Mouse (Mus musculus): Measurements from ENCODE around the gene Gnaq. TPM values are rescaled to one million over a fixed set of nuclear protein-coding genes. Genes with fewer than 3 reads are reported as not detected.
"Not testable (repeated sequence)": the region's sequence is repeated elsewhere in the genome, so short reads cannot be mapped to it uniquely, and the experiment has no call there.

Gnaq gene
- total RNA-seq (2021) = 10 to 100 TPM; 52.6 to 61.1 TPM
- long read RNA-seq, experiment 1, full-length matches to known transcripts = 1 of 8 reads
- long read RNA-seq, experiment 1, partial matches to known transcripts = 0 of 8 reads
- long read RNA-seq, experiment 1, other reads (novel, unspliced or antisense) = 7 of 8 reads
- long read RNA-seq, experiment 2, full-length matches to known transcripts = 1 of 5 reads
- long read RNA-seq, experiment 2, partial matches to known transcripts = 0 of 5 reads
- long read RNA-seq, experiment 2, other reads (novel, unspliced or antisense) = 4 of 5 reads

- DNase-seq = no peak
These were observed at the start of gene Gnaq for GRCm38 (mm10) chr19:16132791-16132864. Gnaq (plus strand) TSS chr19:16132831.

GRCm38 (mm10) chr19:16083981-16084630, 48.5 kb upstream of the Gnaq start:
- DNase-seq = not testable (repeated sequence)

DNA sequence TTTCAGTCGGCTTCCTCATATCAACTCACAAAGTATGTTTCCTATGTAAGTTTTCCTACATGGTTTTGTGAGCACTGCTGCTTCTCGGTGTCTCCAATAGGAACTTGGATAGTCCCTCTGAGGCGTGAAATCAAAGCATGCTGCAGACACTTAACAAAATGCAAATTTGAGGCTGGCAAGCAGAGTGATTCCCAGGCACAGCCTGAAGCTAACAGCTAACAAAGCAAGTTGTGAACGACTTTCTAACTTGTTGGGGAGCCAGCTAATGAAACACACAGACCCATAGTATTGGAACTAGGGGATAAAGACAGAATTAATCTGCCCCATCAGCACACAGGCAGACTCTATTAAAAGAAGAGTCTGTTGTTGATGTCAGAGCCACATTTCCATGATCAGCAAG, 47.4 kb upstream of the Gnaq start:
- no peak for DNase-seq

- no peak for DNase-seq
These were observed 46.5 kb upstream of the Gnaq start for GRCm38 (mm10) chr19:16086154-16086553.

GRCm38 (mm10) chr19:16086581-16086980, 46.0 kb upstream of the Gnaq start:
- no peak for DNase-seq

DNA sequence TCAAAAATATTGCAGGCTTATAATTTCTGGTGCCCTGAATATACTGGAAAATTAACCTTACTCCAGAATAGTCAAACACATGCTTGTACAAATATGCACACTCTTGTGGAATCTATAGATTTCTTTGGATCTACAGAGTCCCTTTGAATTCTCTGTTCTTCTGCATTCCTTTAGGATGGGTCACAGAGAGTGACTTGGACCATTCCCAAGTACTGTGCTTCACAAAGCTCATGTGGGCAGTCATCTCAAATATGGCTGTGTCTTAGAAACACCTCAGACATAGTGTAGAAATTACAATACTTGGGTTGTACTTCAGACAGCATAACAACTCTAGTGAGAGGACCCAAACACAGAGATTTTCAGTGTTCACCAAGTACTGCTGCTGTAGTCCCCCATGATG, 45.2 kb upstream of the Gnaq start:
- DNase-seq = no peak

- no peak for DNase-seq
These were observed 39.0 kb upstream of the Gnaq start for GRCm38 (mm10) chr19:16093616-16094015.

GRCm38 (mm10) chr19:16109901-16110300, 22.7 kb upstream of the Gnaq start:
- no peak for DNase-seq

GRCm38 (mm10) chr19:16110670-16111069, 22.0 kb upstream of the Gnaq start:
- no peak for DNase-seq

- DNase-seq = peak; percentile 44
These were observed 19.3 kb upstream of the Gnaq start for GRCm38 (mm10) chr19:16113295-16113694.

GRCm38 (mm10) chr19:16118421-16118820, 14.2 kb upstream of the Gnaq start:
- no peak for DNase-seq

DNA sequence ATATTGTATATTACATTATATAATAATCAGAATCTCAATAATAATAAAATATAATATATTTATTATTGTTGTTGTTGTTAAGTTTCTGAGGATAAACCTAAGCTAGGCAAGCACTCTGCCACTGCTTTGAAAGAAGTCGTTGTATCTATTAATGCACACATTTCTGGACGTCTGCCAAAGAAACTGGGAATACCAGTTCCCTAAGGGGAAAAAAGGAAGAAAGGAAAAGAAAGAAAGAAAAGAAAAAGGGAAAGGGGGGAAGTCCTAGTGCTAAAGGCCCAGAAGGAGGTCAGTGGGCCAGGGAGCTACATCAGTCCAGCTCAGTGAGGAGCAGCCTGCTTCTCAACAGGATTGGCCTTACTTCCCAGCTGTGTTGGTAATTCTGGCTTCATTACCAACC, 11.3 kb upstream of the Gnaq start:
- no peak for DNase-seq

DNA sequence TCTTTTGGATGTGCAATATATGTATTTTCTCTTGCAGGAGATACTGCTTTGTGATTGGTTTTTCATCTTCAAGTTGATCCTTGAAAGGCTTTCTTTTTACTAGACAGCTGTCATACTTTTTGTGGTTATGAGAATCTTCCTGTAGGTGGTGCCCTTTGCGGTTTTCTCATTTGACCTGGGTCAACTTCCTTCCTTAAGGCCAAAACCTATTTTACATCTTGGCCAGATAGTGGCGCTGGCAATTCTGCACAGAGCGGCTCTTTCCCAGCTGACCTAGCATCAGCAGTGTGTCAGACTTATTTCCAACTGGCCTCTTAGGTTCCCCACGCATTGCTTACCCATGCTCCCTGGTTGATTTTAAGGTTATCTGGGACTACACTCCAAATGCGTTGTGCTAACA, 3.9 kb upstream of the Gnaq start:
- peak; percentile 38 for DNase-seq

DNA sequence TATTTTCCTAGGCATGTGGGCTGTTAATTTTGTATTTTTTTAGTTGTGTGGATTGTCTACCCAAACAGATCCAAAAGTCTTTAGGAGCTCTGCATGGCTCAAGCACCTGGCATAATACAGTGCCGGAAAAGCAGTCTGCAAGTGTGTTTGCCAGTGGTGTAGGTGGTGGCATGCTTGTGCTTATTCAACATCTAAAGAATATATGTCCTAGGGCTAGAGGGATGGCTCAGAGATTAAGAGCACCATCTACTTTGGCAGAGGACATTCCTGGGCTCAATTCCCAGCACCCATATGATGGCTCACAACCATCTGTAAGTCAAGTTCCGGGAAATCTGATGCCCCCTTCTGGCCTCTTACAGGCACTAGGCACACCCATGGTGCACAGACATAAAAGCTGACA, 3.5 kb upstream of the Gnaq start:
- DNase-seq = no peak

- DNase-seq = no peak
These were observed 2.2 kb upstream of the Gnaq start for GRCm38 (mm10) chr19:16130476-16130875.

- peak; percentile 41 for DNase-seq
These were observed 800 bp upstream of the Gnaq start for GRCm38 (mm10) chr19:16131831-16132230.

DNA sequence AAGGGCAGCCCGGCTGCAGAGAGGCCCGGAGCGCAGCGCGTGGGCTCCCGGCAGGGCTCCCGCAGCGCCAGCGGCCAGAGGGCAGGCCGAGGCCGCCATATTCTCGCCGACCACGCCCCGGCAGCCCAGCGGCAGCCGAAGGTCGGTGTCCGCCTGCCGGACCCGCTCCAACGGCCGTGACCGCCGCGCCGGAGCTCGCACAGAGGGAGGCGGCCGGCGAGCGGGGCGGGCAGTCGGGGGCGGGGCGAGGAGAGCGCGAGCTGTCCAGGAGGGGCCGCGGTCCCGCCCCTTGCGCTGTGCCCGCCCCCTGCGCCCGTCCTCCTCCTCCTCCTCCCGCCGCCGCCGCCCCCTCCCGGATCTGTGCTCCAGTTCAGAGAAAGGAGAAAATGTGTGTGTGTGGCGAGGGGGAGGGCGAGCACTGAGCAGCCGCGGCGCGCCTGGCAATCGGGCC, 266 bp upstream of the Gnaq start:
- peak; percentile 98 for DNase-seq

- DNase-seq = peak; percentile 81
These were observed 462 bp downstream of the Gnaq start for GRCm38 (mm10) chr19:16132865-16133720.

GRCm38 (mm10) chr19:16133721-16134570, 1.3 kb downstream of the Gnaq start:
- DNase-seq = no peak

- DNase-seq = no peak
These were observed 5.5 kb downstream of the Gnaq start for GRCm38 (mm10) chr19:16138064-16138580.

DNA sequence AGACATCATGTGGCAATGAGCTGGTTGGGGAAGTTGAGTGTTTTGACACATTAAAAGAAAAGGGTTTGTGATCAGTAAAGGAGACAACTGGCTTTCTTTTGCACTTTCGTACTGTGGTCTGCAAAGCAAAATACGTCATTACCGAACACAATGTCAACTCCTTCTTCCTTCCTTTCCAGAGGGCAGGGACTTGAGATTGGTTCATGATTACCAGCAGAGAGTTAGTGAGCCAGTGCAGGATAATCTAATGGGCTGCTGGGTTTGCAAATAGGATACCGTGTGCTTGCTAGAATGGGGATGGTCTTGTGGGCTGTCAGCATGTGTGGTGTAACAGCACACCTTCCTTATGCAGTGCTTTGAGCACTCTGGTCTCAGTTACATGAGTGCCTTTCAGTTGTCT, 8.1 kb downstream of the Gnaq start:
- DNase-seq = no peak

- DNase-seq = no peak
These were observed 9.2 kb downstream of the Gnaq start for GRCm38 (mm10) chr19:16141857-16142256.

GRCm38 (mm10) chr19:16142990-16143389, 10.4 kb downstream of the Gnaq start:
- DNase-seq = no peak
